Mouse (Mus musculus) spleen, postnatal 4 days (tissue): ENCODE measurements around the gene Apobec4.
A peak's percentile ranks its signal among the peaks of the same experiment; 100 is the strongest.

Experiments used
- DNase-seq, 2 experiments: peaks; one replicate each; pipeline ENCODE4 v3.0.0; 2022; ENCODE audit warnings: low spot score in 2 of 2

Apobec4 gene

DNA sequence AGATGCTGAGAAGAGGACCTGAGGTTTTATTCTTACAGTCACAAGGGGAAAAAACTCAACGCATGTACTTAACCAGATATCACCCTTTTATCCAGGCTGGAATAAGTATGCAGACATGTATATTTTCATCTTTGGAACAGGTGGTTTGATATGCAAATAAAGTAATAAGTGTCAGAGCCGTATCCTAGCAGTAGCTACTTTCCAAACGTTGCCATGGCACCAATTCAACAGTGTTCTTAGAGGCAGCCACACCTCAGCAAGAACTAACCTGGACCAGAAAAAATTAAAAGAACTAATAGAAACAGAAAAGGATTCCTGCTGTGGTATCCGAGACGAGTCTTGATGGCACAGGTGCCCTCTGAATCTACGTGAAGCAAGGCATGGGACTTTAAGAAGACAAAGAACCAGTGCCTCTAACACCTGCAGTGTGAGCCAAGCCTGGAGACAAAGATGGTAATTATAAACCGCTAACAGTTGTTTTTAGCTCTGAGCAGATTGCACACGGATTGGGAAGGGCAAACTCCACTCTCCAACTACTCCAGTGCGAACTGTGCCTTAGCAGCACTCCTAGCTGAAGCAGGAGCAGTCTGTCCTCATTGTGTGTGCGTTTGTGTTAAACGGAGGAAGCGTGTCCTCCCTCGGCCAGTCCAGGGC lies at the start of gene Apobec4:
Gene Apobec4 (plus strand): TSS at position 240 of the 654 bp plus-strand sequence.
- no peak for DNase-seq

GRCm38 (mm10) chr1:152701066-152701465 lies 49.3 kb upstream of the Apobec4 start:
- no peak for DNase-seq

DNA sequence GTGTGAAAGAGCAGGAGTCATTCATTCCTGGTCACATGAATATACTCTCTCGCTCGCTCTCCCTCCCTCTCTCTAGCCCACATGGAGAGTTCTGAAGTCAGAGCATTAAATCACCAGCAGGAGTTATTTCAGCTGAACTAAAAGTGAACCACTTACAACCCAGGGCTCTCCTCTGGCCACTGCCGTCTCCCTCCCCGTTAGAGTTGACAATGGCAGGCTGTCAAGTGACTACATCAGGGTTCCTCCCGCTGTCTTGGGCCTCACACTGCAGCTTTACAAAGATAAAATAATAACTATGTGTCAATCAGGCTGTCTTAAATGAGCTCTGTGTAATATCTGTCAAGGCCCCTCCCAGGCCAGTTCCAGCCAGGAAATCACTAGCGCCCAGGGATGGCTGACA lies 47.4 kb upstream of the Apobec4 start:
- no peak for DNase-seq

- DNase-seq, result no peak
These were observed 46.4 kb upstream of the Apobec4 start for GRCm38 (mm10) chr1:152703941-152704340.

DNA sequence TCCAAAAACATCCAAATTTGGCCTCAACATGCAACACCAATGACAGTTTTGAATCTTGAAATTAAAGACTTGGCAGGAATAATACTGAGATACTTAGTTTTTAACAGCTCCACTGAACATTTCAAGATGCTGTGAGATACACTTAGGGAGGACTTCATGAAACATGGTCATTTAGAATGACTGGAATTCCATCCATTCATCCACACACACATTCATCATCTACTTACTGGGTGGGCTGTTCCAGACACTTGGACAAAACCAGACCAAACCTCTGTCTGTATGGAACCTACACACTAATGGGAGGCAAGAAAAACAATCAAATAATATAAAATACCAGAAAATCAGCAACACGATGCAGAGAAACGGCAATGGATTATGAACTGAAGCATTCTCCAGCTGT lies 42.8 kb upstream of the Apobec4 start:
- DNase-seq, result no peak

GRCm38 (mm10) chr1:152711037-152711436 lies 39.3 kb upstream of the Apobec4 start:
- no peak for DNase-seq

- DNase-seq, result no peak
These were observed 36.4 kb upstream of the Apobec4 start for GRCm38 (mm10) chr1:152713924-152714323.

- DNase-seq, result no peak
These were observed 35.9 kb upstream of the Apobec4 start for GRCm38 (mm10) chr1:152714405-152714804.

DNA sequence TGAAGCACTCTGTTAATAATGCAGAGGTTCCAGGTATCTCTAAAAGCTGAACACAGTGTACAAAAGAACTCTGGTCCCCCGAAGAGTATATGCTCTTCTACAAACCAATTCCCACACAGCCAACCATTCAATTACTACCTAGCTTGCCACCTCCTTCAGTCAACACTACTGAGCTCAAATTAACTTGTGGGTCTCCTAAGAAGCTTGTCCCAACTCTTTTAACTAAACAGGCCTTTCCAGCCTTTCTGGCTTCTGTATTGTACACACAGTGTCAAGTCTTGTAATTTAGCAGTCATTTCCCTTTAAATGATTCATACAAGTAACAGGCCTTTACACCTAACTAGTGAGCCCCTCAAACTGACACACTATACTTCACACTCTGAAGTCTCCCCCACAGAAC lies 33.0 kb upstream of the Apobec4 start:
- DNase-seq, result no peak

GRCm38 (mm10) chr1:152718200-152718599 lies 32.2 kb upstream of the Apobec4 start:
- DNase-seq, result no peak

DNA sequence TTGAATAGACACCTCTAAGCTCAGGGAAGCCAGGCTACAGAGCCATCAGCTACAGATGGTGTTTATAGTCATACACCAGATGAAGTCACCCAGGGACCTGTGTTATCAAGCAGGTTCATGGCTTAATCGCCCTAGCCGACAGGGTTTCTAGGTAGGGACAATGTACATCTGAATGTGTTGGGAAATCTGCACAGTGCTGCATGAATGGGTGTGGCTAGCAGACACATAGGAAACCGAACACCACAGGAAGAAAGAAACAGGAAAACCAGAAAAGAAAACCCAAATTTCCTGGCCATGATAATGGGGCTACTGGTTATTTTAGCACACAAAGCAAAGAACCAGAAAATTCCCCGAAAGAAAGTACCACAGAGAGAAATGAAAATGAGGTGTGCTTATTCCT lies 29.4 kb upstream of the Apobec4 start:
- no peak for DNase-seq

DNA sequence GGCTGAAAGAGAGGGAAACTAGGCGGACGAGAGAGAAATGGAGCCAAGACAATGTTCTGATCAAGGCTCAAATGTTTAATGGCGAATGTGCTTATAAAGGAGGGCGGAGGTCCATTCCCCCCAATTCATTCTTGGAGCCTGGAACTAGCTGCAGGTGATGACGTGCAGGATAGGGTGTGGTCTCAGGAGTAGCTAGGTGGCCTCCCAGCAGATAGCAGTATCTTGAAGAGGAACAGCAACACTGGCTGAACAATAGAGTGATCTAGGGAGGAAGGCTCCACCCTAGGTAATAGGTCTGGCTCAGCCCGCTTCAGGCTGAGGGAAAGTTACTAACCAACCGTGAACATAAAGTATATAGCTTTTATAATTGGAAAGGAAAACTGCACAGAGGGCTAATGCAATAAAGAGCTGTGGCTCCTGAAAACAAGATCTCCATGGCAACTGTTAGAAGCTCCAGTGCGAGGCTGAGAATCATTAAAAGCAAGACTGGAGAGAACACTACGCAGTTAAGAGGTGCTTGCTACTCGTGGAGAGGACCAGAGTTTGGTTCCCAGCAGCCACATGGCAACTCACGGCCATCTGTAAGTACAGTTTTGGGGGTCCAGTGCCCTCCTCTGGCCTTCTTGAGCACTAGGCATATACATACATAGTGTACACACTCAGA lies 28.7 kb upstream of the Apobec4 start:
- DNase-seq, result no peak

GRCm38 (mm10) chr1:152724286-152724685 lies 26.1 kb upstream of the Apobec4 start:
- no peak for DNase-seq

GRCm38 (mm10) chr1:152726095-152726494 lies 24.3 kb upstream of the Apobec4 start:
- DNase-seq, result no peak

- DNase-seq, result no peak
These were observed 22.6 kb upstream of the Apobec4 start for GRCm38 (mm10) chr1:152727604-152728236.

- DNase-seq, result no peak
These were observed 11.6 kb upstream of the Apobec4 start for GRCm38 (mm10) chr1:152738793-152739192.

GRCm38 (mm10) chr1:152739374-152739773 lies 11.0 kb upstream of the Apobec4 start:
- DNase-seq, result no peak

GRCm38 (mm10) chr1:152743095-152743826 lies 7.1 kb upstream of the Apobec4 start:
- DNase-seq, result no peak

- peak; percentile 60 to 79 for DNase-seq
These were observed 3.9 kb upstream of the Apobec4 start for GRCm38 (mm10) chr1:152746426-152746825.

DNA sequence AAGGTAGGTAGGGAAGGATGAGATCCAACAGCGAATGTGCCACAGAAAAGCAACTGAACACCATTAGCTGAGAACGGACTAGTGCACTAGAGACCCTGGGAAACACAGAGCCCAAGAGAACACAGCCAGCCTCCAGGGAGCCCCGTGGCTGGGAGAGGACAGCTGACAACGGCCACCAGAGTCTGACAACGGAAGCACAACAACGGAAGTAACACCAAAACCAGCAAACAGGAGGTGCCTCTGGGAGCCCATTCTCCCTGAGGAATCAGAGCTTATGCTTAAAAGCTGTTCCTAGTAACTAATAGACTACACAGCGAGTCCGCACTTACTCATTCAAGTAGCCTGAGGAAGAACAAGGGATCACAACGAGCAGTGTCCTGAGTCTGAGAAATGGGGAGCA lies 1.1 kb upstream of the Apobec4 start:
- no peak for DNase-seq

DNA sequence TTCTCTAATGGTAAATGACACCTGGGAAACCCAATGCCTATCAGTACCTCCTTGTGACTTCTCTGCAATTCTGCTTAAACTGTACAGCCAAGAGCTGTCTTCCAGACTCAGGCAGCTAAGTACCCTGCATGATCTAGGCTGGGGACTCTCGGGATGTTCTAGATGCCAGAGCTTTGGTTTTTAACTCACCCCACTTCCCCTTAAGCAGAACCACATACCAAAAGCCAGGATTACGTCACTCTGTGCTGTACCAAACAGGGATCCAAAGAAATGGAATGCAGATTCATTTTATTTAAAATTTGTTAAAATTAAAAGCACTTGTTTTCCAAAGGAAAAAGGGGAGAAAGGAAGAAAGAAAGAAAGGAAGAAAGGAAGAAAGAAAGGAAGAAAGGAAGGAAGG lies 11.4 kb downstream of the Apobec4 start:
- DNase-seq, result no peak

GRCm38 (mm10) chr1:152766032-152766772 lies 15.9 kb downstream of the Apobec4 start, which contains the start of the genes Rgl1 and Arpc5:
Rgl1 (minus strand) TSS chr1:152766351.
Arpc5 (plus strand) TSS chr1:152766542.
- peak; percentile 95 to 98 for DNase-seq
